Mouse (Mus musculus) olfactory bulb, adult 2 months (tissue): ENCODE measurements around the gene Zfp507.

Source experiments
- CTCF ChIP-seq: fragments of 200-500 bp; IDR thresholded peaks from 2 replicates; pipeline ENCODE4 v1.5.1; 2012; ENCODE audit warnings: low read depth, mild to moderate bottlenecking, low read length, moderate library complexity; ENCODE audit not compliant: insufficient read depth
- POLR2A ChIP-seq: fragments of 200-500 bp; IDR thresholded peaks from 2 replicates; pipeline ENCODE4 v1.6.1; 2012; ENCODE audit warnings: mild to moderate bottlenecking, low read depth, low read length, moderate library complexity; ENCODE audit not compliant: insufficient read depth

DNA sequence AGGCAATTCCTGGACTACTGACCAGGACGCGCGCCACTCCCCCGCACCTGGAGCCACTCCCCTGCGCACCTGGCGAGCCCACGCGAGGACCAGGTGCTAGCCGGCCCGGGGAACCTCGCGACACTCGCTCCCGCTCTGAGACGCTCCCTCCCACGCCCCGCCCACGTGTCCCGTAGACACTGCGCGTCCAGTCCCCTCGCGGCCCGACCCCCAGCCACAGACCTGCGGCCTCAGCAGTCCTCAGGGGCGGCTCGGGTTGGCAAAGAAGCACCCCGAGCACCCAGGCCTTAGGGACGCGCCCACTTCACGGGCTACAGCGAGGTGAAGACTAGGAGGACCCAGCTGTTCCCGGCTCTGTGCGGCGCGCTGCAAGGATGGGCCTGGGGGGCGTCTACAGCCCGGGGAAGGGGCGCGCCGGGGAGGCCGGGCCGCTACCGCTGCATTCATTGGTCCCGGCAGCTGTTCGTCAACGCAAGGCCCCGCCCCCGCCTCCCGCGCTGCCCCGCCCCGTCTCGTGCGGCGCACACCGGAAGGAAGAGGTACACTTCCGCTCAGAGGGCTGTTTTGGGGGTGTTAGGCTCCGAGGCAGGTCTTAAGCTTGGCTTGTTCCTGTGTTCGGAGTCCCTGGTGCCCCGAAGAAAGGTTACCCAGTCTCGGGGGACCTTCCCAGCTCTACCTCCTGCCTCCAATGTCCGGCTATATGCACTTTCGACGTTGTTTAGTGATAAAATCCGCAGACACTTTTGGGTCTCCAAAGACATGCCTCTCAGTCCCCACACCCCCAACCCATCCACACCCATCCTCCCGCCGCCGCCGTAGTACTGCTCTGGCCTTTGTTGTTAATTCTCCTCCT, 48.5 kb downstream of the Zfp507 start, which contains the start of gene Dpy19l3:
- TF ChIP-seq CTCF = no peak
- TF ChIP-seq POLR2A = no peak
